Mouse (Mus musculus): ENCODE results near the gene Palb2.

DNA sequence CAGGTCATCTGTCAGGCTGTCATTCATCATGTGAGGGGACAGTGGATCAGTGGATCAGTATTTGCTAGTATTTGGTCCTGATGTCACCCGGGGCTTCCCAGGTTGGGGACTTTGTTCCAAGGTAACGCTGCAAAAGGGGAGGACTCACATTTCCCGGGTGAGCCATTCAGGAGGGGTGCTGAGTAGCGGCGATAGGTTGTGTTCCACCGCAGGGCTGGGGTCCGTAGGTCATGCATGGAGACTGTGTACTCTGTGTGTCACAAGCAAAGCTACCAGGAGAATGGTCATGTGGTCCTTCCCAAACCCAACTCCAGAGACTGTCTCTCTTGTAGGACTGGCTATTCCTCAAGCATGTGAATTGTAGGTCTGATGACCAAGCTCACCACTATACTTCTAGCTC is 47.9 kb upstream of the Palb2 start:
- TF ChIP-seq POLR2A (IDR thresholded peaks at IDR 0.05; ENCODE audit: control insufficient read depth, low read depth, low read length) (no peak), CTCF (IDR thresholded peaks at IDR 0.05; ENCODE audit: control insufficient read depth, insufficient read depth, insufficient replicate concordance, low read depth, low read length) (no peak)

Data from testis, adult 2 months (tissue).